Mouse (Mus musculus): ENCODE data around the gene Nek7.

DNA sequence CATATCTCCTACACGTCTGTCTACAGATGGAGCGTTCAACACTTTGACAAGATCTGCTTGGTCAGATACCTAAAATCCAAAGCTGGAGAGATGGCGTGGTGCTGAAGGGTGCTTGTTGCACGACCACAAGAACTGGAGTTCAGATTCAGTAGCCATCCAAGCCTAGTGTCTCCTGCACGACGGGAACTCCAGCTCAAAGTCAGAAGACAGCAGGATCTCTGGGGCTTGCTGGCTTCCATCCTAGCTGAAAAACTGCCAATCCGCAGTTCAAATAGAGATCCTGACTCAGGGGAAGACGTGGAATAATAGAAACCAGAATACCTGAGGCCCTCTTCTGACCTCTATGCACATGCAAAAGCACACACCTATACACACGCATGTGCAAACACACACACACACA, 52.0 kb downstream of the Nek7 start:
- TF ChIP-seq CTCF (conservative IDR thresholded peaks at IDR 0.05 in 1 of 2, IDR thresholded peaks at IDR 0.05 in 1 of 2; ENCODE audit: low read depth in 2 of 2, low read length in 2 of 2) (no peak), EP300 (IDR thresholded peaks at IDR 0.05; ENCODE audit: low read length) (no peak), NELFE (IDR thresholded peaks at IDR 0.05; ENCODE audit: low read depth, low read length) (no peak), JUND (conservative IDR thresholded peaks at IDR 0.05; ENCODE audit: low read depth, low read length) (no peak), POLR2A (IDR thresholded peaks at IDR 0.05; ENCODE audit: low read depth, low read length) (no peak), POLR2AphosphoS2 (IDR thresholded peaks at IDR 0.05; ENCODE audit: low read depth, low read length) (no peak), TCF12 (IDR thresholded peaks at IDR 0.05; ENCODE audit: low read depth, low read length) (no peak), MAZ (IDR thresholded peaks at IDR 0.05; ENCODE audit: low read depth, low read length) (no peak), RCOR1 (conservative IDR thresholded peaks at IDR 0.05; ENCODE audit: low read depth, low read length) (no peak)

Data from CH12.LX (cell line).